Mouse (Mus musculus) adrenal gland, postnatal 25 days (tissue): ENCODE results near the gene Atg9b. TPM values are rescaled to one million over a fixed set of nuclear protein-coding genes. Genes with fewer than 3 reads are reported as not detected.

Experiments used
- DNase-seq: peaks from one replicate; pipeline ENCODE4 v3.0.0; 2021; ENCODE audit warnings: mixed read lengths
- long read RNA-seq: library from polyadenylated mRNA; stranded (forward); transcript quantifications from one replicate; pipeline ENCODE4 v2.0.0, GENCODE M21; 2021
- total RNA-seq: library from RNA; stranded (reverse); gene quantifications from 2 replicates; pipeline ENCODE4 v1.2.3, GENCODE M21; 2021

Gene Atg9b
- 0.27 and 1.2 TPM in 2 replicates for total RNA-seq
- long read RNA-seq, partial matches to known transcripts, result 1 of 1 reads
- long read RNA-seq, other reads (novel, unspliced or antisense), result 0 of 1 reads

DNA sequence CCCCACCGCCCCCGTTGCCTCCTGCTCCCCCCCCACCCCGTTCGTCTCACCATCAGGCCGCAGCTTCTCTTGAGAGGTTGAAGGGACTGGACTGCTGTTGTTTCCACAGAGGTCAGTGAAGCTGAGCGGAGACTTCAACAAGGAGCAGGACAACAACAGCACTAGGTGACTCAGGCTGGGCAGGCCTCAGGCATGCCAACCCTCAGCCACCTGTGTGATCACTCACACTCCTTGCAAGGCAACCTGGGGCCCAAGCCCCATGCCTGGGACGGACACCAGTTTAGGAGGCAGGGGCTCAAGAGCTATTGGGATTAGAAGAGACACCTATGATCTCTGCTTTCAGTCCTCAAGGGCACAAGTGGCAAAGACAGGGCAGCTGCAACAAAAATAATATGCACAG is at the start of gene Atg9b:
Gene Atg9b (minus strand): TSS at position 280 of the 400 bp plus-strand sequence.
- DNase-seq, result no peak

DNA sequence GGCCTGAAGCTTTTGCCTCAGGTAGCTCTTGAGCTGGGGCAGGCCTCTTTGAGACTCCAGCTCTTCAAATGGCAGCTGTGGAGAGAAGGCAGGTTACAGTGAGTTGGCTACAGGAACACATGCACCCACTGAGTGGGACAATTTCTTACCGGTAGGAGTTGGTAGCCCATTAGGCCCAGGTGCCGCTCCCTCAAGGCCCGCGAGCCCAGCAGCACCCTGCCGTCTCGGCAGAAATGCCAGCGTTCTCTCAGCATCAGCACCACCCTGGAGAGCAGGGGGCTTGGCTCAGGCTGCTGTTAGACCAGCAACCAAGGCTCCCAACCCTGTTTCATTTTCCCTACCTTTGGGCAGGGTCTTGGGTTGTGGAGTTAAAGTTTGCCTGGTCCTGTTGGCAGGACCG is 49.2 kb upstream of the Atg9b start:
- no peak for DNase-seq

DNA sequence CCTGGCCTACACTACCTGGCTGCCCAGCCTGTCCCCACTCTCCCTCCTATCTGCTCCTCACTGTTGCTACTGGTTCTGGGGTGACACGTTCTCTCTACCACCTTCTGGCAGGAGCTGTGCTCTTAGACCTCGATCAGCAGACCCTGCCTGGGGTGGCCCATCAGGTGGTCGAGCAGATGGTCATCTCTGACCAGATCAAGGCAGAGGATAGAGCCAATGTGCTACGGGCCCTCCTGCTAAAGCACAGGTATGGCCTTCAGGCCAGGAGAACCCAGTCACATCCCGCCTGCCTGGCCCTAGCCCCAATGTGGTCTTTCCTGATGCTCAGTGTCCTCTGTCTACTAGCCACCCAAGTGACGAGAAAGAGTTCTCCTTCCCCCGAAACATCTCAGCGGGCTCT is 42.0 kb upstream of the Atg9b start:
- no peak for DNase-seq

DNA sequence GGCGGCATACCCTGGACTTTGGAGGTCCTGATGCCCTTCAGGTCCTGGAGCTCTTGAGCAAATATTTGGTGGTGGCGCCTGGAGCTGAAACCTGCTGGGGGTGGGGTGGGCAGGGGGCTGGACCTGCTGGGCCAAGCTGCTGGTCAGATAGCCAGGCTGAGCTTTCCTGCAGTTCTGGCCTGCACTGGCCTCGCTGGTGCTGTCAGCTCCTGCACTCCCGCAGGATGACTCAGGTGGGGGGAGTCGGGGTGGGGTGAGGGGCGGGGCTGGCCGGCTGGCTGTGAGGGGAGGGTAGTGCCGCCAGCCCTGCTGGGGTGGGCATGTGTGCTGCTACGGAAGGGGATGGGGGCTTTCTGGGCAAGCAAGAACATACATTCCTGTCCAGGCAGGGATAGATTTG is 36.7 kb upstream of the Atg9b start:
- DNase-seq, result peak; percentile 59

DNA sequence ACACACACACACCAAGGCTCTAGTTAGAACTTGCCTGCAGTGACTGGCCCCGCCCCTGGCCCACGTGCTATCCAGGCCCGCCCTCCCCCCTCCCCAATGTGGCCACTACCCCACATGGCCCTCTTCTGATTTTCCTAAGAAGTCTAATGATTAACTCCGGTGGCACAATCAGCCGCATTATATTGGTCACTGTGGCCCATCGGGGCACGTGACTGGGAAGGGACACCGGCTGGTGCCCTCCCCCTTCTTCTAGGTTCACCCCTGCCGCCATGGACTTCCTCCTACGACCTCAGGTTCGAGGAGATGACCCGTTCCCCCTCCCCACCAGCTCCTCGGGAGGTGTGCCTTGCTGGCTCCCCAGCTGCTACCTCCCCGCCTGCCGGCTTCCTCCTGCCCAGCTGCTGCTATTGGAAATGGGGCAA is 36.0 kb upstream of the Atg9b start:
- no peak for DNase-seq

DNA sequence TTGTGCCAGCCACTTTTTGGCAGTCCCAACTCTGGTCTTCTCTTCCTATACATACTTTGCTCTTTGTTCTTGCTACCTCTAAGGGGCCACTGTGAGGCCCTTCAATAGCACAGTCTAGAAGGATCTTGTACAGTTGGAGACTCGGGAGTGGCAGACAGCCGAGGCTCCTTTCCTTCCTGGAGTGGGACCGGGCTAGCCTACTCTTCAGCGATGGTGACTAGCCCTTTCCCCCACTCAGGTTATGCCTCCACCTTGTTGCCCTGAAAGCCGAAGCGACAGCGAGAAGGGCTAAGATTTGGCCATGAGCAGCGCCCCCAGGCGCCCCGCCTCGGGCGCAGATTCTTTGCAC is 35.3 kb upstream of the Atg9b start:
- DNase-seq, result no peak

DNA sequence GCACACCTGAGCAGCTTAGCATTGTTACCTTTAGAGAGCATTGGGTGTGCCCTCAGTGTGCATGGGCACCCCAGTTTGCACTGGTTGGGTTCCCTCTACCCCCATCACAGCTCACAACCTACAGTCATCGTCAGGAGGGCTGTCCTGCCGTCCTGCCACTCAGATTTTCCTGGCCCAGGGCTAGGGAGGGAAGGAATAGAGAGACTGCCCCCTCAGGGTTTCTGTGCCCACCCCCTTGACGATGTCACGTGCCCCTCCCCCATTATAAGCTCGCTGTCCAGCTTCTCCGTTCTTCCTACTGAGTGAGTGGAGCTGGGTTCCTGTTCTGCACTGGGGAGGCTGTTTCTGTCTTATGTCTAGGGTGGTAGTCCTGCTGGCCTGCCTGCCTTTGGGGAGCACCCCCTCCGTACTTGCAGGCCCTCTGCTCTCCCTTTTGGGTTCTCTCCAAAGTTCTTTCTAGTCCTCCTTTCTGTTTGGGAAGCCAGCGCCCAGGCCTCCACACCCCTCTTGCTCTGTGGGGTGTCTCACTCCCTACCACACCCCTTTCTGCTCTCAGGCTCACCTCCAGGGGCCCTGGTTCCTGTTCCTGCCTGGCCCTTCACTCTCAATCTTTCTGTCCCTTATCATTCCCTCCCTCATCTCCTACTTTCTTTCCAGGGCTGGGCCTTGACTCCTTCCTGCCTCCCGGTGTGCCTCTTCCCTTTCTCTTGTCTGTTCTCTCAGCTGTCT is 34.8 kb upstream of the Atg9b start:
- no peak for DNase-seq

DNA sequence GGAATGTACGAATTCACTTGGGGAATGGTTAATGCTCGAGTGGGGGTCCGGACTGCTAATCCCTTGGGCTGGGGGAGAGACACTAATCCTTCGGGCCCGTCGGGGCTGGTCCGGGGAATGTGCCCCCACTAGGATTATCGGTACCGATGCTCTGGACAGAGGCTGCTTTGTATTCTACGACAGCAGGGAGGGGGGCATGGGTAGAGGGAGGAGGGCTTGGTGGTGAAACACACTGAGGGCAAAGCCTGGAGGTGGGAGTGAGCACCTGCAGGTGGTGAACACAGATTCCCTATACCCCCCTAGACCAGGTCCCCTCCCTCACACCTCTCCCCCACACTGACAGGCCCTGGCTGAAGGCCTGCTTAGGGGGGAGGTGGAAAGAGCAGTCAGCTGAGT is 34.1 kb upstream of the Atg9b start:
- no peak for DNase-seq

DNA sequence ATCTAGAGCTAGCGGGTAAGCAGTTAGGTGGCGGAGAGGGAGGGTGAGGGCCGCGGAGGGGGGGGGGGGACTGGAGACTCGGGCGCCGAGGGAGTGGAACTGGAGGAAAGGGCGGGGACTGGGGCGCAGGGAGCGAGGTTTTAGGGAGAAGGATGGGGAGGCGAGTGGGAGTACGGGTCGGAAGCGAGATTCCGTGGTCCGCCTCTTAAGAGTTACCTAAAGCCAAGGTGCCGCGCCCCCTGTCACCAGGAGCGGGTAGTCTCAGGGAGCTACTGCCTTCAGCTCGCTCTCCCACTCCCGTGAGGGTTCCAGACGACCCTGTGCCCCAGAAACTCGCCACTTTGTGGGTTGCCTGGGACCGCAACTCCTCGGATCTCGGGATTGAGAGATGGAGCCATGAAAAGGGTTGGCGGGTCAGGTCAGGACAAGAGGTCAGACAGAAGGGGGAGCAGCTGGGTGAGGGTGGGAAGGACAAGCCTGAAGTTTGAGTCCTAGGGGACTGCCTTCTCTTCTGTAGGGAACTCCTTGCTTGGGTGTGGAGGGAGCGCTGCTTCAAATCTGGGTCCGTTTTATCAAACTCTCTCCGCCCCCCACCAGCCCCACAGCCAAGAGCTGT is 33.6 kb upstream of the Atg9b start:
- DNase-seq, result peak; percentile 57

DNA sequence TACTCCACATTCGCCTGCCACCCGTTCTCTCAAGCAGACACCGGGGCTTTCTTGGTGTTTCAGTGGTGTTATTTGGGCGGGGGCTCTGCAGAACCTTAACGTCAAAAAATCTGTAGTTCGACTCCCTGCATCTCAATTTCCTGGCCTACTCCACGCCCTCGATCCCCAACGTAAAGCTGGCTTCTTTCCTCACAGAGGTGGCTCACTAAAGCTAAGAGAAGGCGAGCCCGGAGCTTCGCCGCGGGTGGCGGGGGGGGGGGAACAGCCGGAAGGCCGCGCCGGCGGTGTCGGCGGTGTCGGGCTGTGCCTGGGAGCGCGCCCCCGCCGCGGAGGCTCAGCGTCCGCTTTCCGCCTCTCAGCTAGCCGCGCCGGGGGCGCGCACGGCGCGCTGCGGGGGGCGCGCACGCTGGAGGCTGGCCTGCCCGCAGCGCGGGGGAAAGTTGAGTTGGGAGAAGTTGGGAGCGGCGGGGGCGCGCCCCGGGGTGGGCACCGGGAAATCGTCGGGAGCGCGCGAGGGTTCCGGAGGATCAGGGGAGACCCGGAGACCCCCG is 33.0 kb upstream of the Atg9b start:
- DNase-seq, result peak; percentile 89

DNA sequence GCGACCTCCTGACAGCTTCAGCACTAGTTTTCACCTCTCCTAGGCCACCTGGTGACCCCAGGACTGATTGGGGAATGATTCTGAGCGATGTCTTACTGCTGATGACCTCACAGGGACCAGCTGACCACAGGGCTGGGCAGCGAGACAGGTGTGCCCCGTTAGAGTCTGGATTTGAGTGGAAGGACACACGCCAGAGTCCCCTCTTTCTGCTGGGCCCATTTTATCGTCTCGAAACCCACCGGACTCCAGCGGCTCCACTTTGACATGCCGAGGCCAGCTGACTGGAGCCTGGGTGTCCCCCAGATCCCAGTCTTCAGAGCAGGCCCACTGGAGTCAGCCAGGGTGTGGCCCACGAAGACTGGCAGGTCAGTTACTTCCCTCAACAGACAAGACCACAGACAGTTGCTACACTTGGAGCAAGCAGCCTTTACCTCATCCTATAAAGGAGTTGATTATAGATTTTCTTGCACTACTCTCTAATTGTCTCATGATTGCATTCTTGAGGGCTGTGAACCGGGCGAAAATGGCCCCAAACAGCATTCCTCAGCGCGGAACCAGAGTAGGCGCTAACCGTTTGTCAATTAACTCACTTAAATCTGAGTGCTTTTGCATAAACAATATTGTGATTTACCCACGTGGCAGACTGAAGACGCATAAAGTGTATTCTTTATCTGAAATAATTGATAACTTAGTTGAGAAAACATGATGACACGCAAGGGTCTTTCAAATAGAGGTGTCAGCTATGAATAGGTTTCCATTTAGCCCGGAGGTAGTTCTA is 32.2 kb upstream of the Atg9b start:
- DNase-seq, result peak; percentile 25

DNA sequence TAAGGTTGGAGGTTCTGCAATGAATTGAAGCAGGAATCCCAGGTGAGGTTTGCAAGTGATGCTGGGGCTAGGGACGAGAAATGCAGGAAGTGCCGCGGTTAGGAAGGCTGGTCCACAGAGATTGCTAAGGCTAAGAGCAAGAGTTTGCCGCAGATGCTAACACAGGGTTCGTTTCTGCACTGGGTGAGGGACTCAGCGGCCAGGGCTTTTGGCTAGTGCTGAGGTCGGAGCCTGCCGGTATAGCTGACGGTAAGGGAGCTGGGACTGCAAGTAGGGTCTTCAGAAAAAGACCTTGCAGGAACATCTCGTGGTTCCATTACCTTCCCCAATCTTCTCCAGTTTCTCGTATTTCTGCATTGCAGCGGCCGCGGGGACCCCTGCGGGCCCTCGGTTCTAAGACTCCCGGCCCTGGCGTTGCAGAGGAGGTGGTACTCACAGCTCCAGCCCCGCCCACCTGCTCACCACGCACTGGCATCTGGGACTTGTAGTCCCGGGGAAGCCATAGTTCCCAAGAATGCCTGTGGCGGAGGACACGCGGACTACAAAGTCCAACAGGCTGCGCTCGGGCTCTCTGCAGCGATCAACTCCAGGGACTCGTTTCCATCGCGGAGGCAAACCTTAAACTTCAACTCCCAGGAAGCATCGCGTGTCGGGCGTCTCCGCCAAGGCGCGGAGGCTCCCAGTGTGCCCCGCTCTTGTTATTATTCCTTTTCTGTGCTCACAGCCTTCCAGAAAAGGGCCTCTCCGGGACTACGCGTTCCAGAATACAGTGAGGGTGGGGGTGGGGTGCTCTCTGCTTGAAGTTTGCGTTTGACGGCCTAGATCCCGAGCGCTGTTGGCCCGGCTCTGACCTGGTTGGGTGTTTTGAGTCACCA is 31.4 kb upstream of the Atg9b start, which contains the start of the genes Cdk5 and Slc4a2:
Gene Cdk5 (minus strand): TSS at position 402 of the 875 bp plus-strand sequence.
Gene Slc4a2 (plus strand): TSS at position 709 of the 875 bp plus-strand sequence.
- DNase-seq, result peak; percentile 95

DNA sequence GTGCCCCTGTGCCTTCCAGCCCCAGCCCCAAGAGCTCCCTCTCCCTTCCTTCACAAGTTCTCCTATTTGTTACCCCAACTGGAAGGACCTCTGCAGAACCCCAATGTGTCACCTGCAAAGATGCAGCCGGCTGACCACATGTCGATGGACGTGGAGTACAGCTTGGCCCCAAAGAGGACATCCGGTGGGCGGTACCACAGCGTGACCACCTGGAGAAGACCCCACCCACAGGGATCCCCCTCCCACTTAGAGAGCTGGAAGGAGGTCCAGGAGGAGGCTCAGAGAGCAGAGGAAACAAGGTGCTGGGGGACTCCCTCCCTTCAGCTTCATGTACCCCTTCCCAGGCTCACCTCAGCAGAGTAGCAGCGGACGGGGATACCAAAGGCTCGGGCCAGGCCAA is 28.4 kb upstream of the Atg9b start:
- DNase-seq, result no peak

DNA sequence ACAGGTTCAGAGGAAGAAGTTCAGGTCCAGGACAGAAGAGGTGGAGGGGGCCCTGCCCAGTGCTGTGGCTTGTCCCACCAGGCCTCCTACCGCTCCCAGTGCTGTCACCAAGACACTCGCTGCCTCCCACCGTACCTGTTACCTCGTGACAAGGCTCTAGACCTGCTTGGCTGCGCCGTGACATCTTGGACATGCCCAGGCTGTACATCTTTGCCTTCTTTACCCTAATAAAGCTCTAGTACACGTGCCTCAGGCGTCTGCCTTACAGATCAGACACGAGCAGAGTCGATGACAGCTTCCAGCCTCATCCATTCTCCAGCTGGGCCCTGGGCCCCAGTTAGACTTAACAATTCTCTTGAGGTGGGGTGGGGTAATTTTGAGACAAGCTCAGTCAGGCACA is 25.6 kb upstream of the Atg9b start:
- DNase-seq, result no peak

DNA sequence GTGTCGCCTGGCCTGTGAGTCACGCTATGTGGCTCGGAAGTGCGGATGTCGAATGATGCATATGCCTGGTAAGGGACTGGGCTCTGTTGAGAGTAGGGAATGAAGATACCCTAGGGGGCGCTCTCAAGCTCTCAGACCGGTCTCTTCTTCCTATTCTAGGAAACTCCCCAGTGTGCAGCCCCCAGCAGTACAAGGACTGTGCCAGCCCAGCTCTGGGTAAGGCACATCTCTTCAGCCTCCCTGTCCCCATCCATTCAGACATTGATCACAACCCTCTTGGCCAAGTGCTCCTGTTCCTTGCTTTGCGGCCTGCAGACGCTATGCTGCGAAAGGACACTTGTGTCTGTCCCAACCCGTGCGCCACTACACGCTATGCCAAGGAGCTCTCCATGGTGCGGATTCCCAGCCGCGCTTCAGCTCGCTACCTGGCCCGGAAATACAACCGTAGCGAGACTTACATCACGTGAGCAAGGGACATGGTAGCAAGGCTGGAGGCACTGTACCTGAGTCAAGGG is 24.3 kb upstream of the Atg9b start:
- peak; percentile 55 for DNase-seq

DNA sequence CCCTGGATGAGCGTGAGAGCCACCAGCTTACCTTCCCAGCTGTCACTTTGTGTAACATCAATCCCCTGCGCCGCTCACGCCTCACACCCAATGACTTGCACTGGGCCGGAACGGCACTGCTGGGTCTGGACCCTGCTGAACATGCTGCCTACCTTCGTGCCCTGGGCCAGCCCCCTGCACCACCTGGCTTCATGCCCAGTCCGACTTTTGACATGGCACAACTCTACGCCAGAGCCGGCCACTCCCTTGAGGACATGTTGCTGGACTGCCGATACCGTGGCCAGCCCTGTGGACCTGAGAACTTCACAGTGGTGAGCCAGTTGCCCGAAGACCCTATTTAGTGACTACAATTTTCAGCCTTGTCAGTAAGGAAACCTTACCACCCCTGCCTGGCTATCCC is 22.0 kb upstream of the Atg9b start:
- DNase-seq, result no peak

DNA sequence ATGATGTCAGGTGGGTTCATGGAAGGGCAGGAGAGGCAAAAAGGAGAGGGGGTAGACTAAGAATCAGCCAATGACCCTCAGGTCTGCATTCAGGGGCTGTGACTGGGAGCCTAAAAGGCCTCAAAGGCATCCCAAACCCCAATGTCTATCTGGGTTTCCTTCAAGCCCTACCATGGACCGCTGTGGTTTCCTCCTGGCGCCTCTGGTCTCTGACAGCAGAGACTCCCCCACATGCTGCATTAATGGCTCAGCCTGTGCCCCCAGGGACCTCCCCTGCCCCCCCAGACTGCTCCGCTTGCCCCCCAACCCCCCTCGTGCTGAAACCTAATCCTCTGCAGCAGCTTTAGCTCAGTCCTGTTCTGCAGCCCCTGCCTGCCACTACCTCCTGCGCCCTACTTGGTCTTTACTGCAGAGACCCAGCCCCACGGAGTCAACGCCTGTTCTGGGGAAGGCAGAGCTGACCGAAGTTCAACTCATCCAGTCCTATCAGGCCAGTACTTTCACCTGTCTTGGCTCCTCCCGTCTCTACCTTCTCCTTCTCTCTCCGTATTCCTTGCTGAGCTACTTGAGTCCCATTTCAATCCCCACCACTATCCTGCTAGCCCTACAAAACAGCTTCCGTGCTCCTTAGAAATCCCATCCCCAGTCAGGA is 21.2 kb upstream of the Atg9b start, which contains the start of gene Asic3:
Gene Asic3 (plus strand): TSS at position 351 of the 652 bp plus-strand sequence.
- no peak for DNase-seq

DNA sequence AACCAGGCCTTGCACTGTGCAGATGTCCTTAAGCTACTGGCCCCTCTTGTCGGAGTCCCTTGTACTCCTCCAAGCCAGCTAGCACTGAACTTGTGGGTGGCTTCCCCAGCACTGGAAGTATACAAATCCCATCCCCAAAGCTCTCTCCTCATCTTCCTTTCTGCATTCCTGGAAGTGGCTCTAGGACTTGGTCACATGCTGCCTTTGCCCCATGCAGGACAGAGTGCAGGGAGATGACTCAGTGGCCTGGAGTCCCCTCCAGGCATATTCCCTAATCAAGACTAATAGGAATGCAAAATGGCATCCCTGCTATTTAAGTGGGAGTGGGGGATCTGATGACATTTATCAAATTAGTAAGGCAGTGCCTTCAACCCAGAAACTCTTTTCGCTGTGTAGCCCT is 20.1 kb upstream of the Atg9b start:
- no peak for DNase-seq

DNA sequence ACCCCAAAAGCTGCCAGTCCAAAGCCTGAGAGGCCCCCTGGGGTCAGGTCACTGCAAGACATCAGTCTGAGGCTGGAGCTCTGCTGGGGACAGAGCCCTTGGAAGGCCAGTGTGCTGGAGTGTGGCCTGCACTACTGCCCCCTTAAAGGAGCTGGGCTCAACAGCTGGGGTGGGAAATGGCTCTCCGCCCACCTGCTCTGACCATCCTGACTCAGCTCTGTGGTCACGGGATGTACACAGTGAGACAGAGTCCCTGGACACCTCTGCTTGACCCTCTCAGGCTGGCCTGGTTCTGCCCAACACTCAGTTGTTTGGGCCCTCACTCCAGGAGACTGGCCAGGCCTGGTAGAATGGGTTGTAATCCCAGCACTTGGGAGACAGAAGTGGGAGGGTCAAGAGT is 17.5 kb upstream of the Atg9b start:
- no peak for DNase-seq

DNA sequence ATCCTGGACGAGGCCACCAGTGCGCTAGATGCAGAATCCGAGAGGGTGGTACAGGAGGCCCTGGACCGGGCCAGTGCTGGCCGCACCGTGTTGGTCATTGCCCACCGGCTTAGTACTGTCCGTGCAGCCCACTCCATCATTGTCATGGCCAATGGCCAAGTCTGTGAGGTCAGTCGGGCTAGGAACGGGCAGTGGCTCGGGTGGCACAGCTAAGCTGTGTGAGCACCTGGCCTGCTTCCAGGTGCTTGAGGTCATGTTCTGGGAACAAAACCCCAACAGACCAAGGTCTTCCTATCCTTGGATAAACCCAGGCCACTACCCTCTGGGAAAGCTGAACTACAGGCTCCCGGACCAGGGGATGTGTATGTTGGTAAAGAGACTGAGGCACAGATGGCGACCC is 16.7 kb upstream of the Atg9b start:
- DNase-seq, result peak; percentile 64

DNA sequence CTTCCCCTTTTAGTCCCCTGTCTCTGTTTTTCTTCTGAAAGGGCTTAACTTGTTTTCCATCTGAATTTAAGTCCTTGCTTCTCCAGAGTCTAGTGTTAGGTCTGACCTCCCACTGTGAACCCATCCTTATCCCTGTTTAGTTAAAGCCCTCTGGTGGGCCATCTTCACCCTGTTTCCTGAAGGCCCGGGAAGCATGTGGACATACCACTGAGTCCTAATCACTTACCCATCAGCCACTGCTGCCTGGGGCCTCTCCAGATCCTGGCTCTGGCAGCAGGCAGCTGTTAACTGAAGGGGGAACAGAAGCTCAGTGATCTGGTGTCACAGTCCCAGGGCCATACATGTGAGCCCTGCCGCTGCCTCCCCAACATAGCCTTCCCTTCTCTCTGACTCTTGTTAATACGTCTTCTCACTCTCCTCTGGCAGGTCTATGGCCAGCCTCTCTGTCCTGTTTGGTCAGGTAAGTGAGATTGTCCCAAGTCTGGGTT is 13.5 kb upstream of the Atg9b start:
- no peak for DNase-seq
